Mouse (Mus musculus) midbrain, embryonic 13.5 days (tissue): ENCODE results near the gene Stk36. TPM values are rescaled to one million over a fixed set of nuclear protein-coding genes. Genes with fewer than 3 reads are reported as not detected.

Experiments used
- ATAC-seq: fragments of 200-750 bp; cut with Nextera tagmentation; 2 replicates; pipeline ENCODE4 v1.8.0; 2017; ENCODE audit warnings: mild to moderate bottlenecking, moderate TSS enrichment, moderate library complexity
- H3K27ac ChIP-seq: fragments of 300-500 bp; sonication (generic); 2 replicates; pipeline ENCODE4 v1.5.1; 2015; ENCODE audit warnings: inconsistent platforms, mild to moderate bottlenecking, moderate library complexity
- H3K27me3 ChIP-seq: fragments of 300-500 bp; sonication (generic); 2 replicates; pipeline ENCODE4 v1.6.1; 2015; ENCODE audit warnings: mild to moderate bottlenecking, inconsistent platforms
- H3K36me3 ChIP-seq: fragments of 300-500 bp; sonication (generic); 2 replicates; pipeline ENCODE4 v1.6.1; 2015; ENCODE audit warnings: mild to moderate bottlenecking, inconsistent platforms
- H3K4me1 ChIP-seq: fragments of 300-500 bp; sonication (generic); replicated peaks from 2 replicates; pipeline ENCODE4 v1.6.1; 2015; ENCODE audit warnings: inconsistent platforms
- H3K4me2 ChIP-seq: fragments of 300-500 bp; sonication (generic); replicated peaks from 2 replicates; pipeline ENCODE4 v1.6.1; 2015; ENCODE audit warnings: moderate library complexity, mild to moderate bottlenecking, inconsistent platforms
- H3K4me3 ChIP-seq: fragments of 300-500 bp; sonication (generic); replicated peaks from 2 replicates; pipeline ENCODE4 v1.5.1; 2015; ENCODE audit warnings: mild to moderate bottlenecking, inconsistent platforms
- H3K9ac ChIP-seq: fragments of 300-500 bp; sonication (generic); replicated peaks from 2 replicates; pipeline ENCODE4 v1.6.1; 2015; ENCODE audit warnings: mild to moderate bottlenecking, inconsistent platforms
- H3K9me3 ChIP-seq: fragments of 300-500 bp; sonication (generic); 2 replicates; pipeline ENCODE4 v1.6.1; 2016; ENCODE audit warnings: mild to moderate bottlenecking, inconsistent platforms
- WGBS: fragments of 180-500 bp; shearing (Covaris S2); methylation state at CpG from one replicate; pipeline ENCODE4 v1.1.7; 2015; 5-methylcytosine and 5-hydroxymethylcytosine counted together
- polyA plus RNA-seq: library from polyadenylated mRNA; unstranded; fragments of >200 nt; fragmentation: Nextera tagmentation; extraction: Ambion mirVana; gene quantifications from 2 replicates; pipeline ENCODE4 v1.2.1, GENCODE M21; 2015

The Stk36 gene
- 25.8 and 26.4 TPM in 2 replicates for polyA plus RNA-seq

GRCm38 (mm10) chr1:74601267-74601962, at the start of gene Stk36, which contains the start of gene Rnf25:
TSS of gene Stk36 (plus strand) at chr1:74601445.
TSS of gene Rnf25 (minus strand) at chr1:74601397.
- no peaks in the 10 kb centered on the region for H3K9me3 ChIP-seq
- peaks cover 48% of the 10 kb centered on the region for H3K36me3 ChIP-seq
- no peaks in the 10 kb centered on the region for H3K27me3 ChIP-seq
- peak within 1 kb of the TSS; percentile 89 for H3K9ac ChIP-seq
- 8% methylated on average over 25 of the region's 25 CpGs for WGBS
- H3K4me3 ChIP-seq: peak within 1 kb of the TSS; percentile 94
- peak within 1 kb of the TSS; percentile 75 for H3K4me2 ChIP-seq
- 0 out of 2 replicates have a peak within 1 kb of the TSS, but pooled peaks have one; percentile 56 for H3K27ac ChIP-seq
- H3K4me1 ChIP-seq: peaks cover 20% of the 10 kb centered on the region
- peak; percentile 94 for ATAC-seq

GRCm38 (mm10) chr1:74559061-74559460, 42.2 kb upstream of the Stk36 start:
- Histone ChIP-seq H3K27me3 (no peaks in the 10 kb centered on the region), H3K9ac (no peak overlapping the region)

GRCm38 (mm10) chr1:74565834-74566233, 35.4 kb upstream of the Stk36 start:
- no peaks in the 10 kb centered on the region for H3K4me1 ChIP-seq
- H3K9me3 ChIP-seq: no peaks in the 10 kb centered on the region
- H3K27ac ChIP-seq: no peak overlapping the region
- H3K27me3 ChIP-seq: no peaks in the 10 kb centered on the region
- no peak overlapping the region for H3K4me3 ChIP-seq
- ATAC-seq: no peak
- 58% methylated on average over 6 of the region's 6 CpGs for WGBS
- no peak overlapping the region for H3K9ac ChIP-seq
- no peak overlapping the region for H3K4me2 ChIP-seq
- peaks cover 70% of the 10 kb centered on the region for H3K36me3 ChIP-seq

More at GRCm38 (mm10) chr1:74559061-74559460, 42.2 kb upstream of the Stk36 start:
- H3K9me3 ChIP-seq: no peaks in the 10 kb centered on the region
- no peak for ATAC-seq
- no peak overlapping the region for H3K4me2 ChIP-seq
- no peak overlapping the region for H3K27ac ChIP-seq
- H3K4me1 ChIP-seq: no peaks in the 10 kb centered on the region
- WGBS: 83% methylated on average over 5 of the region's 5 CpGs
- no peak overlapping the region for H3K4me3 ChIP-seq
- H3K36me3 ChIP-seq: peaks cover 7% of the 10 kb centered on the region

- 93% methylated on average over 29 of the region's 29 CpGs for WGBS
- ATAC-seq: no peak
- peaks cover 95% of the 10 kb centered on the region for H3K36me3 ChIP-seq
- no peak overlapping the region for H3K4me2 ChIP-seq
- H3K27me3 ChIP-seq: no peaks in the 10 kb centered on the region
- H3K9me3 ChIP-seq: no peaks in the 10 kb centered on the region
- H3K4me1 ChIP-seq: no peaks in the 10 kb centered on the region
- H3K4me3 ChIP-seq: no peak overlapping the region
- no peak overlapping the region for H3K9ac ChIP-seq
- H3K27ac ChIP-seq: no peak overlapping the region
Measured at GRCm38 (mm10) chr1:74569739-74570719, 31.2 kb upstream of the Stk36 start.

GRCm38 (mm10) chr1:74582621-74583020, 18.6 kb upstream of the Stk36 start:
- no peak overlapping the region for H3K4me3 ChIP-seq
- no peak overlapping the region for H3K9ac ChIP-seq
- H3K27me3 ChIP-seq: no peaks in the 10 kb centered on the region
- ATAC-seq: no peak
- peaks cover 39% of the 10 kb centered on the region for H3K36me3 ChIP-seq
- no peak overlapping the region for H3K4me2 ChIP-seq
- H3K9me3 ChIP-seq: no peaks in the 10 kb centered on the region
- H3K27ac ChIP-seq: no peak overlapping the region
- WGBS: 77% methylated on average over 3 of the region's 3 CpGs
- peaks cover 22% of the 10 kb centered on the region for H3K4me1 ChIP-seq

GRCm38 (mm10) chr1:74584616-74585398, 16.4 kb upstream of the Stk36 start:
- ATAC-seq: no peak
- peaks cover 19% of the 10 kb centered on the region for H3K36me3 ChIP-seq
- 0 out of 2 replicates have a peak overlapping the region, but pooled peaks have one; percentile 36 for H3K9ac ChIP-seq
- H3K27ac ChIP-seq: no peak overlapping the region
- no peak overlapping the region for H3K4me3 ChIP-seq
- no peaks in the 10 kb centered on the region for H3K27me3 ChIP-seq
- no peak overlapping the region for H3K4me2 ChIP-seq
- no peaks in the 10 kb centered on the region for H3K9me3 ChIP-seq
- WGBS: 98% methylated on average over 3 of the region's 3 CpGs
- peaks cover 31% of the 10 kb centered on the region for H3K4me1 ChIP-seq

- ATAC-seq: no peak
- H3K4me3 ChIP-seq: peak overlapping the region; percentile 91
- no peaks in the 10 kb centered on the region for H3K27me3 ChIP-seq
- peak overlapping the region; percentile 80 for H3K27ac ChIP-seq
- H3K36me3 ChIP-seq: peaks cover 37% of the 10 kb centered on the region
- H3K9ac ChIP-seq: peak overlapping the region; percentile 92
- peak overlapping the region; percentile 94 for H3K4me2 ChIP-seq
- WGBS: under 1% methylated on average over 24 of the region's 24 CpGs
- peaks cover 31% of the 10 kb centered on the region for H3K4me1 ChIP-seq
- H3K9me3 ChIP-seq: no peaks in the 10 kb centered on the region
Measured at GRCm38 (mm10) chr1:74587233-74587772, 13.9 kb upstream of the Stk36 start.

GRCm38 (mm10) chr1:74587773-74588445, 13.3 kb upstream of the Stk36 start, which contains the start of the genes Zfp142 and Bcs1l:
TSS of gene Zfp142 (minus strand) at chr1:74588246.
TSS of gene Bcs1l (plus strand) at chr1:74588289.
- WGBS: under 1% methylated on average over 48 of the region's 48 CpGs
- H3K9me3 ChIP-seq: no peaks in the 10 kb centered on the region
- peaks cover 31% of the 10 kb centered on the region for H3K4me1 ChIP-seq
- peak within 1 kb of the TSS; percentile 94 for H3K4me2 ChIP-seq
- peaks cover 36% of the 10 kb centered on the region for H3K36me3 ChIP-seq
- peak within 1 kb of the TSS; percentile 91 for H3K4me3 ChIP-seq
- peak; percentile 100 for ATAC-seq
- peak within 1 kb of the TSS; percentile 80 for H3K27ac ChIP-seq
- no peaks in the 10 kb centered on the region for H3K27me3 ChIP-seq
- H3K9ac ChIP-seq: peak within 1 kb of the TSS; percentile 92

GRCm38 (mm10) chr1:74594434-74594833, 6.8 kb upstream of the Stk36 start:
- Histone ChIP-seq H3K9me3 (no peaks in the 10 kb centered on the region), H3K9ac (no peak overlapping the region), H3K4me3 (no peak overlapping the region), H3K4me1 (no peaks in the 10 kb centered on the region), H3K36me3 (peaks cover 85% of the 10 kb centered on the region), H3K4me2 (no peak overlapping the region), H3K27me3 (no peaks in the 10 kb centered on the region), H3K27ac (no peak overlapping the region)
- 92% methylated on average over 8 of the region's 8 CpGs for WGBS
- no peak for ATAC-seq

- Histone ChIP-seq H3K4me3 (peak overlapping the region; percentile 94), H3K27me3 (no peaks in the 10 kb centered on the region), H3K4me2 (peak overlapping the region; percentile 75), H3K27ac (0 out of 2 replicates have a peak overlapping the region, but pooled peaks have one; percentile 56), H3K9ac (peak overlapping the region; percentile 89), H3K36me3 (peaks cover 52% of the 10 kb centered on the region), H3K9me3 (no peaks in the 10 kb centered on the region), H3K4me1 (peaks cover 20% of the 10 kb centered on the region)
- peak; percentile 82 for ATAC-seq
- WGBS: 9% methylated on average over 26 of the region's 26 CpGs
Measured at GRCm38 (mm10) chr1:74600501-74601266, 561 bp upstream of the Stk36 start.
